Mouse (Mus musculus): ENCODE results near the gene Shh.

DNA sequence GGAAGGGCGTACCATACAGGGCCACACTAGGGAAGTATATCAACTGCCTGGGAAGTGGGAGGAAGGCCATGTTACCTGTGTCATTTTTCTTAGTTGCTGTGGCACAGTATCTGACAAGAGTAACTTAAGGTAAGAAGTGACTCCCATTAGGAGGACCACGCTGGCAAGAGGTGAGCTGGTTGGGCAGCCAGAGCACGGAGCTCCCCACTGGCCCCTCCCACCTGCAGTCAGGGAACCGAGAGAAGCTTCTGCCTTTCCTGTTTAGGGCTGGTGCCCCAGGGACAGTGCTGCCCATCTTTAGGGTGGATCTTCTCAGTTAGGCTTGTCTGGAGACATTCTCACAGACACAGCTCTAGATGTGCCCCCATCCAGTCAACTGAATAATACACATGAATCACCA lies 43.3 kb downstream of the Shh start:
- TF ChIP-seq GATA1 (IDR thresholded peaks at IDR 0.05; ENCODE audit: borderline replicate concordance, low read length) (no peak), FLI1 (IDR thresholded peaks at IDR 0.05; ENCODE audit: low read length) (no peak)
